Mouse (Mus musculus): ENCODE results near the gene Kif5c. TPM values are rescaled to one million over a fixed set of nuclear protein-coding genes. Genes with fewer than 3 reads are reported as not detected.

The Kif5c gene
- polyA plus RNA-seq, 1 experiment from 2014 or later, result 0.77 TPM

- peaks cover 18% of the 10 kb centered on the region; the same call in 1 of the 2 replicates for H3K4me1 ChIP-seq (replicated peaks)
- H3K9ac ChIP-seq, result no peak overlapping the region
- no peaks in the 10 kb centered on the region for H3K9me3 ChIP-seq (replicated peaks)
- no peak overlapping the region for H3K27ac ChIP-seq
- H3K27me3 ChIP-seq, result no peaks in the 10 kb centered on the region
- no peaks in the 10 kb centered on the region for H3K36me3 ChIP-seq
- ATAC-seq (replicated peaks; ENCODE audit: insufficient number of reproducible peaks, insufficient read depth, low FRiP score, low read depth), result no peak
- no peak overlapping the region for H3K4me2 ChIP-seq
- H3K4me3 ChIP-seq, result no peak overlapping the region
These were observed 155.1 kb downstream of the Kif5c start for GRCm38 (mm10) chr2:49774180-49774579.

- no peak overlapping the region for H3K4me3 ChIP-seq
- no peak overlapping the region for H3K4me2 ChIP-seq
- H3K36me3 ChIP-seq, result no peaks in the 10 kb centered on the region
- no peak overlapping the region for H3K9ac ChIP-seq
- no peaks in the 10 kb centered on the region for H3K27me3 ChIP-seq
- H3K27ac ChIP-seq, result no peak overlapping the region
- no peaks in the 10 kb centered on the region for H3K9me3 ChIP-seq (replicated peaks)
- peaks cover 18% of the 10 kb centered on the region; the same call in 1 of the 2 replicates for H3K4me1 ChIP-seq (replicated peaks)
- ATAC-seq (replicated peaks; ENCODE audit: insufficient number of reproducible peaks, insufficient read depth, low FRiP score, low read depth), result no peak
- WGBS, result 85% methylated on average over 4 of the region's 4 CpGs
These were observed 156.1 kb downstream of the Kif5c start for GRCm38 (mm10) chr2:49775187-49775586.

DNA sequence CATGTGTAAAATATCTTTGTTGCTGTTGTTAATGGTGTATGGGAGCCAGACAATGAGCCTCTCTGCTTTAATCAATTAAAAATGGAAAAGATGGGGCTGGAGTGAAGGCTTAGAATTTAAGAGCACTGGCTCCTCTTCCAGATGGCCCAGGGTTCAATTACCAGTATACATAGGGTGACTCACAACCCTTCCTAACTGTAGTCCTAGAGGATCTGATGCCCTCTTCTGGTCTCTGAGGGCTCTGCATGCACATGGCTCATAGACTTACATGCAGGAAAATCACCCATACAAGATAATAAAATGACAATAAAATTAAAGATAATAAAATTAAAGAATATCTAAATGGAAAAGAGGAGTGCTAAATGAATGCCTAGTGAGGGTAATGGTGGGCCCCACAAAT is 156.6 kb downstream of the Kif5c start:
- H3K9ac ChIP-seq, result no peak overlapping the region
- ATAC-seq (replicated peaks; ENCODE audit: insufficient number of reproducible peaks, insufficient read depth, low FRiP score, low read depth), result no peak
- no peak overlapping the region for H3K4me3 ChIP-seq
- H3K4me1 ChIP-seq (replicated peaks), result peaks cover 18% of the 10 kb centered on the region; the same call in 1 of the 2 replicates
- H3K27ac ChIP-seq, result no peak overlapping the region
- H3K27me3 ChIP-seq, result no peaks in the 10 kb centered on the region
- no peaks in the 10 kb centered on the region for H3K36me3 ChIP-seq
- H3K4me2 ChIP-seq, result no peak overlapping the region
- H3K9me3 ChIP-seq (replicated peaks), result no peaks in the 10 kb centered on the region

GRCm38 (mm10) chr2:49776407-49776806 is 157.3 kb downstream of the Kif5c start:
- 80% methylated on average over 4 of the region's 4 CpGs for WGBS
- Histone ChIP-seq H3K9ac (no peak overlapping the region), H3K27ac (no peak overlapping the region), H3K27me3 (no peaks in the 10 kb centered on the region), H3K4me1 (replicated peaks) (peaks cover 18% of the 10 kb centered on the region; the same call in 1 of the 2 replicates), H3K36me3 (no peaks in the 10 kb centered on the region), H3K4me3 (no peak overlapping the region), H3K4me2 (no peak overlapping the region), H3K9me3 (replicated peaks) (no peaks in the 10 kb centered on the region)
- no peak for ATAC-seq (replicated peaks; ENCODE audit: insufficient number of reproducible peaks, insufficient read depth, low FRiP score, low read depth)

DNA sequence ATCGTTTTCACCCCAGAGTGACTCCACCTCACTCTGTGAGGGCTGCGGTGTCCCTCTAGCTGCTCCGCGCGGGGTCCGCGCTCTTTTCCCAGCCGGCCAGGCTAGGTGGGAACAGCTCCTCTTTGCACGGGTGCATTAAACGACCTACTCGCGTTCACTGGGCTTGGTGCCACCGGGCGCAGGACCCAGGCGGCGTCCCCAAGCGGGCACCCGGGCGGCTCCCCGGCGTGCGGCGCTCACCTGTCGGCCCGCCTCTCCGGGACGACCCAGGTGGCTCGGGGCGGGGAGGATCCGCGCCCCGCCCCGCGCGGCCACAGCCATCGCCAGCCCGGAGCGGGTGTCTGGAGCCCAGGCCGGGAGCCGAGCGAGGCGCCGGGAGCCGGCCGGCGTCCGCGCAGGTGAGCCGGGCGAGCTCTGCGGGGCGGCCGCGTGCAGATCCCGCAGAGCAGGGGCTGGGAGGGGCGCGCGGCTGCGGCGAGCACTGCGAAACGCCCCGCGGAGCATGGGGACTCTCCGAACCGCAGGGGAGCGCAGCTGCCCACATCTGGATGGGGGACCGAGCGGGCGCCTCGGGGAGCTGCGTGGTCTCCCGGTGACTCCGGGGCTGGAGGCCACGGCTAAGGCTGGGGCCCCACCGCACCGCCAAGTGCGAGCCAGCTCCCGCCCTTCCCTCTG is 168.4 kb downstream of the Kif5c start, which contains the start of gene Lypd6b:
Lypd6b (plus strand) TSS at position 313 of the 675 bp plus-strand sequence.
- peak within 1 kb of the TSS; percentile 99 for H3K4me2 ChIP-seq
- H3K9ac ChIP-seq, result peak within 1 kb of the TSS; percentile 52
- H3K27me3 ChIP-seq, result peaks cover 52% of the 10 kb centered on the region
- H3K4me1 ChIP-seq (replicated peaks), result peaks cover 31% of the 10 kb centered on the region
- peak within 1 kb of the TSS; percentile 63 for H3K4me3 ChIP-seq
- peak; percentile 66 for ATAC-seq (replicated peaks; ENCODE audit: insufficient number of reproducible peaks, insufficient read depth, low FRiP score, low read depth)
- WGBS, result under 1% methylated on average over 70 of the region's 79 CpGs
- no peak within 1 kb of the TSS for H3K27ac ChIP-seq
- H3K36me3 ChIP-seq, result no peaks in the 10 kb centered on the region
- H3K9me3 ChIP-seq (replicated peaks), result no peaks in the 10 kb centered on the region

DNA sequence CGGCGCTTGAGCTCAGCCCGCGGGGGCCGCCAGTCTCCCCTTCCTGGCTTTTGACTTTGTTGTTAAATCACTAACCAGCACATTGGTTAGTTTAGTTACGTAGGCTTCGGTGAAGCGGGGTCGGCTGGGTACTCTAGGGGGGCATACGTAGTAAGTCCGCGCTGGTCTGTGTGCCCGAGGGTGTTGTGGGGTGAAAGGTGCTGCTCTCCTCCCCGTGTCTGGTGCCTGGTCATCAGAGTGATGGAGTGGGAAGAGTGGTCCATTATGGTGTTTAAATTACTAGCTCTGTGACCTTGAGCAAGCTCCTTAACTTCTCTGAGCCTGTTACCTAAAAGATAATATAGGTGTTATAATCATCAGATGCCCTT is 168.9 kb downstream of the Kif5c start:
- ATAC-seq (replicated peaks; ENCODE audit: insufficient number of reproducible peaks, insufficient read depth, low FRiP score, low read depth), result 0 out of 2 replicates have a peak, but pooled peaks have one; percentile 3
- Histone ChIP-seq H3K27me3 (peaks cover 52% of the 10 kb centered on the region), H3K36me3 (no peaks in the 10 kb centered on the region), H3K27ac (no peak overlapping the region), H3K4me2 (peak overlapping the region; percentile 99), H3K9ac (peak overlapping the region; percentile 52), H3K4me1 (replicated peaks) (peaks cover 31% of the 10 kb centered on the region), H3K4me3 (peak overlapping the region; percentile 63), H3K9me3 (replicated peaks) (no peaks in the 10 kb centered on the region)
- 2% methylated on average over 14 of the region's 14 CpGs for WGBS

- no peak overlapping the region for H3K27ac ChIP-seq
- WGBS, result 20% methylated on average over 3 of the region's 3 CpGs
- no peak for ATAC-seq (replicated peaks; ENCODE audit: insufficient number of reproducible peaks, insufficient read depth, low FRiP score, low read depth)
- H3K4me3 ChIP-seq, result peak overlapping the region; percentile 63; the same call in 1 of the 2 replicates
- H3K9ac ChIP-seq, result no peak overlapping the region
- no peaks in the 10 kb centered on the region for H3K36me3 ChIP-seq
- no peaks in the 10 kb centered on the region for H3K9me3 ChIP-seq (replicated peaks)
- peaks cover 52% of the 10 kb centered on the region for H3K27me3 ChIP-seq
- peak overlapping the region; percentile 99 for H3K4me2 ChIP-seq
- peaks cover 31% of the 10 kb centered on the region for H3K4me1 ChIP-seq (replicated peaks)
These were observed 169.5 kb downstream of the Kif5c start for GRCm38 (mm10) chr2:49788643-49789042.

GRCm38 (mm10) chr2:49789078-49789477 is 170.0 kb downstream of the Kif5c start:
- Histone ChIP-seq H3K27ac (no peak overlapping the region), H3K27me3 (peaks cover 52% of the 10 kb centered on the region), H3K4me1 (replicated peaks) (peaks cover 31% of the 10 kb centered on the region), H3K9me3 (replicated peaks) (no peaks in the 10 kb centered on the region), H3K36me3 (no peaks in the 10 kb centered on the region), H3K4me2 (peak overlapping the region; percentile 99), H3K4me3 (no peak overlapping the region), H3K9ac (no peak overlapping the region)
- WGBS, result 38% methylated on average over 6 of the region's 6 CpGs
- peak; percentile 19; the same call in 1 of the 2 replicates for ATAC-seq (replicated peaks; ENCODE audit: insufficient number of reproducible peaks, insufficient read depth, low FRiP score, low read depth)

DNA sequence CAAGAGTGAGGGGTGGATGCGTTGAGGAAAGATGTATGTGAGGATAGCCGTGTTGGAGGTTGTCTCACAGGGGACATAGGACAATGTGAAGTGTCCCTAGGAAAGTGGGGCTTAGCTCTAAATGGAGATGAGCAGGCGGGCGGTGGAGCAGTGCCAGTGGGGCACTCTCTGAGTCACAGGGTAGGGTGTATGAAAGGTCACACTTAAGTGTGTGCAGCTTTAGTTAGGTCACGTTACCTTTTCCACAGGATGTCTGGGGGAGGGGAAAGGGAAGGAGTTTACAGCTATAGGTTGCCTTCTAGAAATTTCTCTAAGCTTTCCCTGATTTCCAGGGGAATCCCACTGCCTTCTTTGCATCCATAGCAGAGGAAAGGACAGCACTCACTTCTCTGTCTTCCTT is 170.4 kb downstream of the Kif5c start:
- Histone ChIP-seq H3K9me3 (replicated peaks) (no peaks in the 10 kb centered on the region), H3K27ac (no peak overlapping the region), H3K4me3 (no peak overlapping the region), H3K4me2 (peak overlapping the region; percentile 99), H3K36me3 (no peaks in the 10 kb centered on the region), H3K9ac (no peak overlapping the region), H3K4me1 (replicated peaks) (peaks cover 31% of the 10 kb centered on the region), H3K27me3 (peaks cover 52% of the 10 kb centered on the region)
- WGBS, result 51% methylated on average over 5 of the region's 5 CpGs
- 0 out of 2 replicates have a peak, but pooled peaks have one; percentile 4 for ATAC-seq (replicated peaks; ENCODE audit: insufficient number of reproducible peaks, insufficient read depth, low FRiP score, low read depth)

- 41% methylated on average over 14 of the region's 14 CpGs for WGBS
- no peak overlapping the region for H3K9ac ChIP-seq
- peak; percentile 66; the same call in 1 of the 2 replicates for ATAC-seq (replicated peaks; ENCODE audit: insufficient number of reproducible peaks, insufficient read depth, low FRiP score, low read depth)
- H3K4me2 ChIP-seq, result no peak overlapping the region
- H3K27me3 ChIP-seq, result no peaks in the 10 kb centered on the region
- no peaks in the 10 kb centered on the region for H3K36me3 ChIP-seq
- no peak overlapping the region for H3K4me3 ChIP-seq
- H3K4me1 ChIP-seq (replicated peaks), result peaks cover 9% of the 10 kb centered on the region
- no peaks in the 10 kb centered on the region for H3K9me3 ChIP-seq (replicated peaks)
- H3K27ac ChIP-seq, result no peak overlapping the region
These were observed 178.5 kb downstream of the Kif5c start for GRCm38 (mm10) chr2:49797444-49798143.

DNA sequence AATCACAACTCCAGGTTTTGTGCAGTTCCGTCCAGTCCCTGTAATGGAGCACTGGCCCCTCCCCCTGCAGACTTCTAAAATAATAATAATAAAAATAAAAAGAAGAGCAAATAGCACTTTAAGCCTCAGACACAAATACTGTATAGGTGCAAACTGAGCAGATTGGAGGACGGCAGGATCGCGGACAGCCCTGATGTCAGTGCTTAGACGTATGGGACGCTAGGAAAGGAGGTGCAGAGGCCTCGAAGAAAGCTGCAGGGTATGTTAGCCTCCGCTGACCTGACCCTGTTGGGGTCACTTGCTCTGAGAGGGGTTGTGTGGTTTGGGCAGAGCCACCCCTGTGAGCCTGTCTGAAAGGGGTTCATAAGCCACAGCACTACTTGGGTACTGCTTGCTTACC is 185.3 kb downstream of the Kif5c start:
- no peaks in the 10 kb centered on the region for H3K9me3 ChIP-seq (replicated peaks)
- H3K27ac ChIP-seq, result no peak overlapping the region
- H3K4me3 ChIP-seq, result no peak overlapping the region
- no peak overlapping the region for H3K4me2 ChIP-seq
- no peaks in the 10 kb centered on the region for H3K36me3 ChIP-seq
- WGBS, result 78% methylated on average over 8 of the region's 8 CpGs
- no peaks in the 10 kb centered on the region for H3K27me3 ChIP-seq
- no peaks in the 10 kb centered on the region for H3K4me1 ChIP-seq (replicated peaks)
- no peak for ATAC-seq (replicated peaks; ENCODE audit: insufficient number of reproducible peaks, insufficient read depth, low FRiP score, low read depth)
- H3K9ac ChIP-seq, result no peak overlapping the region

Measured in heart, embryonic 15.5 days (tissue).